Mouse (Mus musculus) megakaryocyte, adult 5-6 weeks (primary cell): ENCODE measurements around the gene Gm28360. TPM values are rescaled to one million over a fixed set of nuclear protein-coding genes. Genes with fewer than 3 reads are reported as not detected.
"Not testable (repeated sequence)": the region's sequence is repeated elsewhere in the genome, so short reads cannot be mapped to it uniquely, and the experiment has no call there.

ENCODE experiments used
- ATAC-seq: 2 replicates; pipeline ENCODE4 v1.8.0; 2016; ENCODE audit warnings: mild to moderate bottlenecking, inconsistent platforms; ENCODE audit not compliant: poor library complexity, severe bottlenecking
- total RNA-seq, 2 experiments: library from RNA; stranded (forward) in 1 of 2; stranded (reverse) in 1 of 2; fragments of 153-499, 151-499 nt in 1 of 2; fragments of 221-1000, 200-1000 nt in 1 of 2; gene quantifications; 2 replicates each; pipeline versions ENCODE4 v1.2.3 to v1.2.4; 2015 to 2017

Gm28360 gene
- total RNA-seq (2015), result not detected in 2 replicates
- total RNA-seq (2017), result not detected in 2 replicates

DNA sequence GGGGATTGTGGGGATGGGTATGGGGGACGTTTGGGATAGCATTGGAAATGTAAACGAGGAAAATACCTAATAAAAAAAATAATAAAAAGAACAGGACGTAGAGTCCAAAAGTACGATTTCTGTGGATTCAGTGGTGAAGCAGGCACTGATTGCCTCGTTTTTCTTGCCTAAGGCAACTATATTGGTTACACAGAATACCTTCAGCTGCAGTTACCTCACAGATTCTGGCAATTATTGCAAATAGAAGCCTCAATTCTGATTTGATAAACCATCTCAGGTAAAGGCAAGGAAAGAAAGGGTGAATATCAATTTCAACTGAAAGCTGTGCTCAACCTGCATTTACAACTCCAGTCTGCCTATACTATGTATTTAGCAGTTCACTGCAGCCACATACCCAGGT lies at the start of gene Gm28360:
Gene Gm28360, plus strand, starts transcription at position 301 of the 400 bp plus-strand sequence.
- not testable (repeated sequence) for ATAC-seq

DNA sequence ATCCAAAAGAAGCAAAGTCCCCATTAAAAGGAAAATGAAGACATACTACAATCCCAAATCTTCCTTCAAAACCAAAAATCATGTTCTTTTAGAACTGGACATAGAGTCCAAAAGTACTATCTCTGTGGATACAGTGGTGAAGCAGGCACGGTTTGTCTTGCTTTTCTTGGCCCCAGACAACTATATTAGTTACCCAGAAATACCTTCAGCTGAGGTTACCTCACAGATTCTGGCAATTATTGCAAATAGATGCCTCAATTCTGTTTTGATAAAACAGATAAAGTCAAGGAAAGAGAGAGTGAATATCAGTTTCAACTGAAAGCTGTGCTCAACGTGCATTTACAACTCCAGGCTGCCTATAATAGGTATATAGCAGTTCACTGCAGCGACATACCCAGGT lies 49.0 kb upstream of the Gm28360 start, which contains the start of gene B020011L13Rik:
Gene B020011L13Rik, plus strand, starts transcription at position 301 of the 400 bp plus-strand sequence.
- ATAC-seq, result not testable (repeated sequence)

DNA sequence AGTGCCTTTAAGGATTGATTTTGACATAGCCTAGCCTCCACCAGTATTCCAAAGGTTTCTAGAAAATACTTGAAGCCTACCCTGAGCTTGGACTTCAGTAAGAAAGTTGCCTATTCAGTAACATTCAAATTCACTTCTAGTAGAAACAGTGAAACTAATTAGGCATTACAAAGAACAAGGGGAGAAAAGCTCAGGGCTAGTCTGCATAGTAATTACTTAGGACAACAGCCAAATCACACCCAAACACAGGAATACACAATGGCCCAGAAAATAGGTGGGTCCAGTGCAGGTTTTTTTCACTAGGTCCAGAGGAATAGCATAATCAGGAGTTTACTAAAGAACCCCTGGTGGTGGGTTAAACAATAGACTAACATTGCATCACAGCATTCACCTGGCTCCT lies 13.6 kb upstream of the Gm28360 start:
- not testable (repeated sequence) for ATAC-seq

DNA sequence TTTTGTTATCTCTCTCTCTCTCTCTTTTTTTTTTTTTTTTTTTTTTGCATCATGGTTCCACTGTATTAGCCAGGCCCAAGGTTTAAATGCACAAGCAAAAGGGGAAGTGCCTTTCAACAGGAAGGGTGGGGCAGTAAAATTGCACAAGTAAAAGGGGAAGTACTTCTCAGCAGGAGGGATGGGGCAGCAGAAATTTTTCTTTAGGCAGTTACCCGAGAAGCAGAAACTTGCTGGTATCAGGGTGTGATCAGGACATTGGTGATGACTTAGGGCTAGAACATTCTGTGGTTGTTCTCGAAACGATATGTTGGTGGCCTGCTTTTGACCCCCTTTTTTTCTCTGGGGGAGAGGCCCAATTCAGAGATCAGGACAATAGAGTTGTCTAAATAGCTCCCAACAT lies 21.8 kb downstream of the Gm28360 start:
- not testable (repeated sequence) for ATAC-seq

Other genes starting within 250 kb of the Gm28360 start
- not detected in 2 replicates for gene Gm28363, start 132.9 kb upstream of the Gm28360 start, total RNA-seq (2015)
- gene Gm28363, start 132.9 kb upstream of the Gm28360 start, total RNA-seq (2017), result not detected in 2 replicates
- gene B020011L13Rik, start 48.9 kb upstream of the Gm28360 start, total RNA-seq (2015), result not detected in 2 replicates
- gene B020011L13Rik, start 48.9 kb upstream of the Gm28360 start, total RNA-seq (2017), result not detected in 2 replicates
- gene Gm28168, start 97.9 kb downstream of the Gm28360 start, total RNA-seq (2015), result not detected in 2 replicates
- gene Gm28168, start 97.9 kb downstream of the Gm28360 start, total RNA-seq (2017), result not detected in 2 replicates
- not detected in 2 replicates for gene Gm7145, start 135.9 kb downstream of the Gm28360 start, total RNA-seq (2015)
- not detected in 2 replicates for gene Gm7145, start 135.9 kb downstream of the Gm28360 start, total RNA-seq (2017)